ENCODE assay signal across 25 mouse cellular contexts in the genomic region with DNA sequence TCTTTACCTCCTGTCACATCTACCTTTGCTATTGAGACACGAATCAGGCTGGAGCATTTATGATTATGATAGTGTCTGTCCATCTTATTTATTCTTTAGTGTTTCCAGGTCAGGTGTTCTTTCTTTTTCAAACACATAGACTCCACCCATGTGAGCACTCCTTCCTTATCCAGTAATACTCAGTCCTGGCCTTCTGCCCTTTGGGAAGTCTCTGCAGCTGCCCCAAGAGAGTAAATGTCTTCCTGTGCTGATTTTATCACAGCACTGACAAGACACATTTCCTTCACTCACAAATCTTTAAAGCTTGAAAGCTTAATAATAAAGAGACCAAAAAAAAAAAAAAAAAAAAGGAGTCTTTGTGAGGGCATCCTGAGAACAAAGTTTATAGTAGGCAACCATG.
DNase-seq lines count a peak whose midpoint lies in the region; ATAC-seq lines count a peak whose summit lies in the region.
"Had no signal": no experiment of that assay in that cellular context is flagged by ENCODE, and none has a peak within 500 bp of the region (broad histone marks: within the 10 kb centered on the region; RNA-seq: fewer than 3 reads in every experiment).

No protein-coding gene starts in this region.

- WGBS in kidney, embryonic 14.5 days = 63% methylated on average over 1 of the region's 1 CpGs
- WGBS in forebrain, embryonic 14.5 days = 93% methylated on average over 1 of the region's 1 CpGs

- no peak overlapping the region for H3K9ac ChIP-seq in kidney, embryonic 14.5 days (ENCODE audit: low read depth, low read length)
- H3K9ac ChIP-seq in forebrain, embryonic 14.5 days (ENCODE audit: low read length) = no peak overlapping the region
- H3K9ac ChIP-seq: embryonic facial prominence, embryonic 12.5 days; forebrain, embryonic 13.5 days had no signal

- no peaks in the 10 kb centered on the region for H3K9me3 ChIP-seq in kidney, embryonic 14.5 days (ENCODE audit: control insufficient read depth, low read length)
- H3K9me3 ChIP-seq in forebrain, embryonic 14.5 days (replicated peaks; ENCODE audit: control insufficient read depth, low read length) = no peaks in the 10 kb centered on the region
- H3K9me3 ChIP-seq: embryonic facial prominence, embryonic 10.5 days; embryonic facial prominence, embryonic 12.5 days; forebrain, embryonic 13.5 days; G1E had no signal

- peak; percentile 65 for DNase-seq in heart, adult 11 months
- DNase-seq in heart, postnatal 25 days (ENCODE audit: low spot score) = no peak
- DNase-seq in kidney, postnatal 14 days = peak; percentile 14
- peak; percentile 44 for DNase-seq in lung, postnatal 10 days
- DNase-seq in lung, postnatal 4 days = no peak
- DNase-seq in lung, postnatal 36 days = peak; percentile 50
- no peak for DNase-seq in forebrain, embryonic 14.5 days (ENCODE audit: low spot score)
- DNase-seq: adrenal gland, adult 8-10 months; adrenal gland, postnatal 14 days; adrenal gland, postnatal 36 days; B cell, adult 2 months; cerebellum, adult 11-12 months; cerebellum, adult 2 months; cerebellum, adult 9-10 months; cerebellum, postnatal 10 days; cerebellum, postnatal 25 days had no signal

- no peaks in the 10 kb centered on the region for H3K36me3 ChIP-seq in kidney, embryonic 14.5 days (ENCODE audit: control insufficient read depth, insufficient read depth, low read length)
- H3K36me3 ChIP-seq in forebrain, embryonic 14.5 days (ENCODE audit: control insufficient read depth, insufficient read depth, low read length) = no peaks in the 10 kb centered on the region
- H3K36me3 ChIP-seq: embryonic facial prominence, embryonic 10.5 days; embryonic facial prominence, embryonic 12.5 days; G1E had no signal

- H3K27me3 ChIP-seq in kidney, embryonic 14.5 days (ENCODE audit: control insufficient read depth, insufficient read depth, low read length) = no peaks in the 10 kb centered on the region
- no peaks in the 10 kb centered on the region for H3K27me3 ChIP-seq in forebrain, embryonic 14.5 days (replicated peaks; ENCODE audit: control insufficient read depth, insufficient read depth, low read length)
- H3K27me3 ChIP-seq: CH12.LX; embryonic facial prominence, embryonic 12.5 days; forebrain, embryonic 13.5 days; Patski had no signal

- ATAC-seq in kidney, embryonic 14.5 days (ENCODE audit: low FRiP score, low TSS enrichment) = no peak
- no peak for ATAC-seq in forebrain, embryonic 14.5 days
- ATAC-seq: activated CD4-positive, CD25-positive, alpha-beta regulatory T cell, adult 4 months; CD4-positive, CD25-positive, alpha-beta regulatory T cell, adult 4 months; forebrain, embryonic 13.5 days; Patski had no signal

- no peak overlapping the region for H3K4me3 ChIP-seq in kidney, embryonic 14.5 days (ENCODE audit: low read length)
- H3K4me3 ChIP-seq in forebrain, embryonic 14.5 days (ENCODE audit: low read depth, low read length) = no peak overlapping the region
- H3K4me3 ChIP-seq: embryonic facial prominence, embryonic 10.5 days; embryonic facial prominence, embryonic 12.5 days; forebrain, embryonic 13.5 days had no signal

- no peak overlapping the region for H3K27ac ChIP-seq in kidney, embryonic 14.5 days (ENCODE audit: low read depth, low read length)
- H3K27ac ChIP-seq in forebrain, embryonic 14.5 days (ENCODE audit: low read depth, low read length) = no peak overlapping the region
- H3K27ac ChIP-seq: embryonic facial prominence, embryonic 10.5 days; embryonic facial prominence, embryonic 12.5 days; forebrain, embryonic 13.5 days had no signal

- no peaks in the 10 kb centered on the region for H3K4me1 ChIP-seq in kidney, embryonic 14.5 days (ENCODE audit: control insufficient read depth, insufficient read depth, low read length)
- H3K4me1 ChIP-seq in forebrain, embryonic 14.5 days (ENCODE audit: control insufficient read depth, insufficient read depth, low read length) = no peaks in the 10 kb centered on the region
- H3K4me1 ChIP-seq: embryonic facial prominence, embryonic 10.5 days; embryonic facial prominence, embryonic 12.5 days; forebrain, embryonic 13.5 days had no signal

- intact Hi-C loops in heart, postnatal 25 days (cut with DNase I) = no loop called here

- H3K4me2 ChIP-seq in kidney, embryonic 14.5 days (replicated peaks; ENCODE audit: low read depth, low read length) = no peak overlapping the region
- H3K4me2 ChIP-seq in forebrain, embryonic 14.5 days (ENCODE audit: low read length) = no peak overlapping the region
- H3K4me2 ChIP-seq: embryonic facial prominence, embryonic 12.5 days; forebrain, embryonic 13.5 days had no signal

Comparison
In these comparisons a context has a peak if more than half of its experiments do, and no peak if none do; other contexts are left out.
1. DNase-seq: peak in heart, adult 11 months (single experiment), kidney, postnatal 14 days (single experiment), lung, postnatal 10 days (single experiment) and lung, postnatal 36 days (single experiment); none in heart, postnatal 25 days (single experiment), lung, postnatal 4 days (0 of 2) and forebrain, embryonic 14.5 days (single experiment).